Mouse (Mus musculus) gonadal fat pad, adult 2 months (tissue): ENCODE results near the gene Itih2. TPM values are rescaled to one million over a fixed set of nuclear protein-coding genes. Genes with fewer than 3 reads are reported as not detected.
A peak's percentile ranks its signal among the peaks of the same experiment; 100 is the strongest.

Experiments used
- DNase-seq: peaks from one replicate; pipeline ENCODE4 v3.0.0-alpha.2; 2012; ENCODE audit warnings: low read depth
- polyA plus RNA-seq: library from polyadenylated mRNA; depleted of rRNA; stranded (reverse); fragments of >200 nt; gene quantifications from 2 replicates; pipeline ENCODE4 v1.2.3, GENCODE M21; 2012; rRNA removed

The Itih2 gene
- 3.3 and 5.5 TPM in 2 replicates for polyA plus RNA-seq

- DNase-seq = no peak
Measured at GRCm38 (mm10) chr2:10131296-10131695, at the start of gene Itih2. TSS of gene Itih2 (minus strand) at chr2:10131396.

GRCm38 (mm10) chr2:10169991-10170390 lies 38.8 kb upstream of the Itih2 start:
- no peak for DNase-seq

- DNase-seq = no peak
Measured at GRCm38 (mm10) chr2:10168016-10168415, 36.8 kb upstream of the Itih2 start.

GRCm38 (mm10) chr2:10167283-10167682 lies 36.1 kb upstream of the Itih2 start:
- DNase-seq = no peak

GRCm38 (mm10) chr2:10166635-10167034 lies 35.4 kb upstream of the Itih2 start:
- DNase-seq = no peak

- no peak for DNase-seq
Measured at GRCm38 (mm10) chr2:10162011-10162410, 30.8 kb upstream of the Itih2 start.

GRCm38 (mm10) chr2:10157184-10157583 lies 26.0 kb upstream of the Itih2 start:
- DNase-seq = no peak

- DNase-seq = no peak
Measured at GRCm38 (mm10) chr2:10153201-10154075, 22.2 kb upstream of the Itih2 start, which contains the start of gene Itih5. TSS of gene Itih5 (plus strand) at chr2:10153571.

GRCm38 (mm10) chr2:10152590-10152989 lies 21.4 kb upstream of the Itih2 start:
- no peak for DNase-seq

- peak; percentile 93 for DNase-seq
Measured at GRCm38 (mm10) chr2:10147176-10147575, 16.0 kb upstream of the Itih2 start.

GRCm38 (mm10) chr2:10145514-10145913 lies 14.3 kb upstream of the Itih2 start:
- no peak for DNase-seq

- no peak for DNase-seq
Measured at GRCm38 (mm10) chr2:10142472-10143454, 11.6 kb upstream of the Itih2 start.

- DNase-seq = no peak
Measured at GRCm38 (mm10) chr2:10140456-10140855, 9.3 kb upstream of the Itih2 start.

GRCm38 (mm10) chr2:10137320-10137719 lies 6.1 kb upstream of the Itih2 start:
- peak; percentile 40 for DNase-seq

- DNase-seq = no peak
Measured at GRCm38 (mm10) chr2:10133941-10134340, 2.7 kb upstream of the Itih2 start.

GRCm38 (mm10) chr2:10132128-10132527 lies 932 bp upstream of the Itih2 start:
- no peak for DNase-seq

GRCm38 (mm10) chr2:10130341-10130990 lies 730 bp downstream of the Itih2 start:
- DNase-seq = no peak

GRCm38 (mm10) chr2:10128571-10128970 lies 2.6 kb downstream of the Itih2 start:
- DNase-seq = no peak

GRCm38 (mm10) chr2:10127471-10127870 lies 3.7 kb downstream of the Itih2 start:
- DNase-seq = peak; percentile 41

- DNase-seq = no peak
Measured at GRCm38 (mm10) chr2:10126122-10126521, 5.1 kb downstream of the Itih2 start.

- DNase-seq = no peak
Measured at GRCm38 (mm10) chr2:10121826-10122225, 9.4 kb downstream of the Itih2 start.

GRCm38 (mm10) chr2:10119276-10119675 lies 11.9 kb downstream of the Itih2 start:
- DNase-seq = no peak
